ENCODE assay signal across 26 mouse cellular contexts in genomic region chr1:136569206-136569605, GRCm38 (mm10). TPM values are rescaled to one million over a fixed set of nuclear protein-coding genes. Genes with fewer than 3 reads are reported as not detected.
A peak's percentile ranks its signal among the peaks of the same experiment; 100 is the strongest.
DNase-seq lines count a peak whose midpoint lies in the region; ATAC-seq and TF ChIP-seq lines count a peak whose summit lies in the region.
"Had no signal": no experiment of that assay in that cellular context is flagged by ENCODE, and none has a peak within 500 bp of the region (broad histone marks: within the 10 kb centered on the region; RNA-seq: fewer than 3 reads in every experiment).

No protein-coding gene starts in this region.

- no peak for TF ChIP-seq CTCF in liver, postnatal 0 days (IDR thresholded peaks at IDR 0.05; ENCODE audit: low read depth)
- no peak for TF ChIP-seq CTCF in CH12.LX (conservative IDR thresholded peaks at IDR 0.05 in 1 of 2, IDR thresholded peaks at IDR 0.05 in 1 of 2; ENCODE audit: low read depth in 2 of 2, low read length in 2 of 2)
- TF ChIP-seq CTCF in small intestine, adult 2 months (IDR thresholded peaks at IDR 0.05; ENCODE audit: extremely low read depth, insufficient read length, insufficient replicate concordance, low read depth, low read length), result no peak

- peak; percentile 29; the same call in 1 of the 2 replicates for ATAC-seq in liver, postnatal 0 days
- no peak for ATAC-seq in CD4-positive, CD25-positive, alpha-beta regulatory T cell, adult 4 months
- ATAC-seq: forebrain, embryonic 14.5 days; hindbrain, embryonic 16.5 days; midbrain, embryonic 15.5 days had no signal

- in situ Hi-C loops in CH12.LX (cut with MboI; ENCODE audit: low pct_ligation_motif_present, low pct_unique_long_range_greater_than_20kb, low sequenced_read_pairs), result no loop called here

- intact Hi-C loops in gastrocnemius, postnatal 36 days (cut with DNase I), result no loop called here

- no peak overlapping the region for H3K9ac ChIP-seq in liver, postnatal 0 days (replicated peaks)
- peak overlapping the region; percentile 59 for H3K9ac ChIP-seq in CH12.LX (ENCODE audit: insufficient read depth, low read depth)
- H3K9ac ChIP-seq: embryonic facial prominence, embryonic 12.5 days; limb, embryonic 13.5 days; liver, embryonic 14.5 days; lung, embryonic 14.5 days; midbrain, embryonic 15.5 days; neural tube, embryonic 12.5 days had no signal

- no peak; the same call in 1 of the 2 replicates for TF ChIP-seq POLR2A in CH12.LX (IDR thresholded peaks at IDR 0.05; ENCODE audit: low read depth, low read length)
- TF ChIP-seq POLR2A in small intestine, adult 2 months (IDR thresholded peaks at IDR 0.05; ENCODE audit: low read depth, low read length), result no peak

- no peaks in the 10 kb centered on the region for H3K36me3 ChIP-seq in liver, postnatal 0 days (replicated peaks; ENCODE audit: insufficient read depth, low read length)
- H3K36me3 ChIP-seq in CH12.LX (replicated peaks in 1 of 2; ENCODE audit: control insufficient read depth in 1 of 2, insufficient read depth in 1 of 2, low read length in 1 of 2), result no peaks in the 10 kb centered on the region
- H3K36me3 ChIP-seq in small intestine, adult 2 months (ENCODE audit: control insufficient read depth, insufficient read depth, low read length), result no peaks in the 10 kb centered on the region
- H3K36me3 ChIP-seq: embryonic facial prominence, embryonic 12.5 days; heart, embryonic 13.5 days; limb, embryonic 13.5 days; midbrain, embryonic 10.5 days; midbrain, embryonic 15.5 days; neural tube, embryonic 12.5 days had no signal

- no peak overlapping the region for H3K4me3 ChIP-seq in liver, postnatal 0 days (ENCODE audit: low read depth, low read length)
- H3K4me3 ChIP-seq in CH12.LX (replicated peaks in 1 of 3; ENCODE audit: low read depth in 2 of 3, low read length in 2 of 3, poor library complexity in 1 of 3), result peak overlapping the region in 2 of 3 experiments; percentile 12 to 42
- no peak overlapping the region for H3K4me3 ChIP-seq in small intestine, adult 2 months (ENCODE audit: low read depth, low read length)
- H3K4me3 ChIP-seq: midbrain, embryonic 15.5 days; neural tube, embryonic 12.5 days had no signal

- DNase-seq in liver, postnatal 0 days, result no peak
- DNase-seq in liver, result no peak
- peak; percentile 66 for DNase-seq in CH12.LX (ENCODE audit: extremely low read depth)
- peak; percentile 77 for DNase-seq in ES-CJ7 (ENCODE audit: low read depth, low spot score)
- DNase-seq in gastrocnemius, postnatal 36 days, result no peak
- DNase-seq: adrenal gland, postnatal 10 days; B cell, adult 2 months; cerebellum, adult 11 months; cerebellum, adult 9-11 months; heart, postnatal 10 days; lung, embryonic 14.5 days; lung, postnatal 14 days; right cerebral cortex, postnatal 4 days; thymus, postnatal 25 days had no signal

- H3K4me2 ChIP-seq in liver, postnatal 0 days (ENCODE audit: low read depth, low read length), result no peak overlapping the region
- H3K4me2 ChIP-seq in CH12.LX (ENCODE audit: insufficient read depth, low read depth, poor library complexity, severe bottlenecking), result peak overlapping the region; percentile 17; the same call in 1 of the 2 replicates

- no peaks in the 10 kb centered on the region for H3K27me3 ChIP-seq in liver, postnatal 0 days (ENCODE audit: insufficient read depth, low read length)
- no peaks in the 10 kb centered on the region for H3K27me3 ChIP-seq in CH12.LX (replicated peaks)
- no peaks in the 10 kb centered on the region for H3K27me3 ChIP-seq in small intestine, adult 2 months (ENCODE audit: control insufficient read depth, insufficient read depth, low read length)
- H3K27me3 ChIP-seq: midbrain, embryonic 15.5 days; neural tube, embryonic 12.5 days had no signal

- H3K79me2 ChIP-seq in CH12.LX (replicated peaks; ENCODE audit: control insufficient read depth, extremely low read depth, insufficient read depth, poor library complexity, severe bottlenecking), result no peaks in the 10 kb centered on the region

- WGBS in liver, postnatal 0 days (ENCODE audit: insufficient replicate concordance), result 75% methylated on average over 8 of the region's 8 CpGs
- WGBS in small intestine, adult 2 months, result 84% methylated on average over 8 of the region's 8 CpGs

- no peak for TF ChIP-seq RAD21 in CH12.LX (IDR thresholded peaks at IDR 0.05; ENCODE audit: low read depth, low read length)

- no peak for TF ChIP-seq EP300 in liver, postnatal 0 days (IDR thresholded peaks at IDR 0.05; ENCODE audit: low read depth)
- TF ChIP-seq EP300 in CH12.LX (IDR thresholded peaks at IDR 0.05; ENCODE audit: low read length), result no peak

- dilution Hi-C loops in CH12.LX (cut with MboI; ENCODE audit: extremely low pct_ligation_motif_present, extremely low pct_unique_long_range_greater_than_20kb, low sequenced_read_pairs), result loop anchor here (25.0 kb wide), 1 partner anchor 168 kb away; no protein-coding TSS in a partner anchor

- no peak overlapping the region for H3K27ac ChIP-seq in liver, postnatal 0 days (ENCODE audit: low read depth)
- H3K27ac ChIP-seq in CH12.LX (ENCODE audit: insufficient read depth, low read depth), result peak overlapping the region; percentile 93
- H3K27ac ChIP-seq in small intestine, adult 2 months (ENCODE audit: insufficient read depth, low read depth, low read length), result peak overlapping the region; percentile 44; the same call in 1 of the 2 replicates
- H3K27ac ChIP-seq: embryonic facial prominence, embryonic 12.5 days; heart, embryonic 13.5 days; kidney, postnatal 0 days; limb, embryonic 13.5 days; liver, embryonic 14.5 days; midbrain, embryonic 15.5 days; neural tube, embryonic 12.5 days had no signal

- H3K9me3 ChIP-seq in liver, postnatal 0 days (ENCODE audit: low read length), result no peaks in the 10 kb centered on the region
- H3K9me3 ChIP-seq in CH12.LX (replicated peaks; ENCODE audit: low read length), result no peaks in the 10 kb centered on the region
- H3K9me3 ChIP-seq: embryonic facial prominence, embryonic 12.5 days; heart, embryonic 13.5 days; limb, embryonic 13.5 days; midbrain, embryonic 10.5 days; midbrain, embryonic 15.5 days; neural tube, embryonic 12.5 days had no signal

- H3K4me1 ChIP-seq in liver, postnatal 0 days (ENCODE audit: insufficient read depth), result no peaks in the 10 kb centered on the region
- H3K4me1 ChIP-seq in CH12.LX (ENCODE audit: control insufficient read depth in 1 of 2, insufficient read depth in 2 of 2), result peaks cover 4 to 51% of the 10 kb centered on the region in 2 experiments; a peak in 3 of 4 replicates
- peaks cover 14% of the 10 kb centered on the region for H3K4me1 ChIP-seq in small intestine, adult 2 months (ENCODE audit: control insufficient read depth, insufficient read depth, insufficient read length, low read length)

TF ChIP-seq in CH12.LX, 34 proteins besides CTCF, POLR2A, EP300 and RAD21:
- TF ChIP-seq TCF12 (IDR thresholded peaks at IDR 0.05; ENCODE audit: low read depth, low read length), result no peak; the same call in 1 of the 2 replicates
- no peak for TF ChIP-seq PAX5 (IDR thresholded peaks at IDR 0.05; ENCODE audit: low read length)
- TF ChIP-seq POLR2AphosphoS2 (IDR thresholded peaks at IDR 0.05; ENCODE audit: low read depth, low read length), result no peak
- no peak for TF ChIP-seq MXI1 (IDR thresholded peaks at IDR 0.05; ENCODE audit: low read depth, low read length)
- TF ChIP-seq CHD1 (IDR thresholded peaks at IDR 0.05; ENCODE audit: low read depth, low read length), result no peak
- TF ChIP-seq NRF1 (IDR thresholded peaks at IDR 0.05; ENCODE audit: low read depth, low read length), result no peak
- peak; percentile 15; the same call in 1 of the 2 replicates for TF ChIP-seq NELFE (IDR thresholded peaks at IDR 0.05; ENCODE audit: low read depth, low read length)
- TF ChIP-seq IRF4 (IDR thresholded peaks at IDR 0.05; ENCODE audit: low read depth, low read length), result peak; percentile 20; the same call in 1 of the 2 replicates
- TF ChIP-seq USF1 (IDR thresholded peaks at IDR 0.05; ENCODE audit: low read depth, low read length), result no peak
- no peak; the same call in 1 of the 2 replicates for TF ChIP-seq TBP (conservative IDR thresholded peaks at IDR 0.05; ENCODE audit: low read depth, low read length)
- TF ChIP-seq ELF1 (IDR thresholded peaks at IDR 0.05; ENCODE audit: low read depth, low read length), result peak; percentile 88
- no peak for TF ChIP-seq MAFK (IDR thresholded peaks at IDR 0.05; ENCODE audit: insufficient replicate concordance, low read length)
- TF ChIP-seq ZNF384 (IDR thresholded peaks at IDR 0.05; ENCODE audit: low read depth, low read length), result 0 out of 2 replicates have a peak, but pooled peaks have one; percentile 35
- TF ChIP-seq MAX (IDR thresholded peaks at IDR 0.05; ENCODE audit: low read length), result peak; percentile 8; the same call in 1 of the 2 replicates
- TF ChIP-seq ETS1 (conservative IDR thresholded peaks at IDR 0.05; ENCODE audit: low read depth, low read length), result 0 out of 2 replicates have a peak, but pooled peaks have one; percentile 24
- TF ChIP-seq MEF2A (IDR thresholded peaks at IDR 0.05; ENCODE audit: borderline replicate concordance, low read depth, low read length), result peak; percentile 13; the same call in 1 of the 2 replicates
- 0 out of 2 replicates have a peak, but pooled peaks have one; percentile 10 for TF ChIP-seq MAZ (IDR thresholded peaks at IDR 0.05; ENCODE audit: low read depth, low read length)
TF ChIP-seq in CH12.LX: peak in this region for 8.

RNA-seq across cellular contexts. Expression of gene Zfp281, which starts 55.5 kb away (rescaled TPM):
- polyA plus RNA-seq in liver, postnatal 0 days (2015; fragmentation: Nextera tagmentation; extraction: Ambion mirVana), result 7.2 TPM in 2 replicates
- total RNA-seq in CH12.LX (2012; rRNA removed), result 20.7 and 23.0 TPM in 2 replicates
- total RNA-seq in CH12.LX (2014; rRNA removed), result 39.5 and 40.4 TPM in 2 replicates
- 15.4 and 17.2 TPM in 2 replicates for polyA plus RNA-seq in CH12.LX (2012; ENCODE audit: insufficient read length, low read depth)
- polyA plus RNA-seq in small intestine, adult 2 months (2012; rRNA removed), result 0.42 and 0.63 TPM in 2 replicates
- total RNA-seq in gastrocnemius, postnatal 36 days (2021), result 10 to 100 TPM in 1 of 2 experiments, 1 to 10 TPM in 1; 8.3 to 10.9 TPM
- polyA plus RNA-seq in CD4-positive, CD25-positive, alpha-beta regulatory T cell, adult 4 months (2017; shearing (Covaris generic)), result 10 to 100 TPM; 18.5 to 32.8 TPM

Comparison
In these comparisons a context has a peak if more than half of its experiments do, and no peak if none do; other contexts are left out.
1. DNase-seq: peak in CH12.LX (single experiment) and ES-CJ7 (single experiment); none in liver, postnatal 0 days (single experiment), liver (single experiment) and gastrocnemius, postnatal 36 days (0 of 2).
2. H3K4me3 ChIP-seq: peak in CH12.LX (2 of 3); none in liver, postnatal 0 days (single experiment) and small intestine, adult 2 months (single experiment).